Mouse (Mus musculus): ENCODE data around the gene Tanc1. TPM values are rescaled to one million over a fixed set of nuclear protein-coding genes. Genes with fewer than 3 reads are reported as not detected.

Gene Tanc1
- total RNA-seq, 2 experiments from 2014 or later = 10.5 to 13.4 TPM

- intact Hi-C loops (cut with DNase I; ENCODE audit: low total_unique reads) = loop anchor here (10.0 kb wide), 1 partner anchor 136 kb away; no protein-coding TSS in a partner anchor
Observed at GRCm38 (mm10) chr2:59608958-59609357, 2.9 kb upstream of the Tanc1 start.

GRCm38 (mm10) chr2:59611216-59611810 lies 529 bp upstream of the Tanc1 start:
- intact Hi-C loops (cut with DNase I; ENCODE audit: low total_unique reads) = no loop called here
- DNase-seq = no peak

More at GRCm38 (mm10) chr2:59608958-59609357, 2.9 kb upstream of the Tanc1 start:
- DNase-seq = no peak

DNA sequence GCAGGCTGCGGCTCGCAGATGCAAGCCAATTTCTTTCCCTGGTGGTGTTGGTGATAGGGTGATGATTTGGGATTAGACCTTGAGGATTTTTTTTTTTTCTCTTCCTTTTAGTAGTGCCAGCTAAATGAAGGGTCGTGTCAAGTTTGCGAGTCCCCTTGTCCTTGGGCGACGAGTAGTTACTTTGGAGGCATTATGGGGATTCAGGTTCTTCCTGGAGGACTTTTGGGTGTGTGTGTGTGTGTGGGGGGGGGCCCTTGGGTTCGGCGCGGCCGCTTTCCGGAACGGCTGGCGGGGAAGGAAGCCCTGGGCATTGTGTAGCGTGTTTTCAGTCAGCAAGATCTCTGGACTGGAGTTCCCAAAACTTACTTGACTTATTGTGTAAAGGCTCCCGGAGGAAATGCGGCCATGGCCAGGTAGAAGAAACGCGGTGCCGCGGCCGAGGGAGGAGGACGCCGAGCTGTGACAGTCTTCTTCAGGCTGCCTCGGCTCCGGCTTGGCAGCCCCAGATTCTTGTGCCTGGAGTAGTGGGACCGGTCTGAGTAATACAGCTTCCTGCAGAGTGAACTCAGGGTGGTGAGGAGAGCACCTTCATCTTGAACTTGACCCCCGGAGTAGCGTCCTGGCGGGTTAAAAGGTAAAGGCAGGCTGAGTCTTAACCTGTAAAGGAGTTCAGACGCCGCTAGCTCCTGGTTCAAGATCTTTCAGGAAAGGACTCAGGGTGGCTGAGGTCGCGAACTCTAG lies 1.1 kb downstream of the Tanc1 start:
- no peak for DNase-seq
- intact Hi-C loops (cut with DNase I; ENCODE audit: low total_unique reads) = no loop called here

DNA sequence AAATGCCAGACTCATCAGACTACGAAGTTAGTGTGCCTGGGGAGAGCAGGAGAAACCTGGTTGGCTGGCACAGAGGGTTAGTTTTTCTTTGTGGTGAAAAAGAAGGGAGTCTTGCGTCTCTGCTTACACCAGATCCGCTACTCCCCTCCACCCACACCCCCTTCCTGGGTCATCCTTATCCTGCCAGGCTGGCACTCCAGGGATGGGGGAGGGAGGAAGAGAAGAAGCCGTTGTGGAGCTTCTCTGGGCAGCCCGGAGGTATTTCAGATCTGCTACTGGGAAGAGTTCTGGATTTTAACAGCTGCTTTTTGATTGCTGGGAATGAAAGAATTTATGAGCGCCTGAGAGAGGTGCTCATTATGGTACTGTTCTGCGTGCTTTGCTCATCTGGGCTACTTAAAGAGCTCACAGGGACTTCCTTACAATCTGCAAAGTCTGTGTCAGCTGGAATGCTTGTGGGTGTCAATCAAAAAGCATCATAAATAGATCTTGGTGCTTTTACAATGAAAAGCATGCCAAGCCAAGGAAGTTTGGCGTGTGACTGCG lies 1.7 kb downstream of the Tanc1 start:
- intact Hi-C loops (cut with DNase I; ENCODE audit: low total_unique reads) = no loop called here
- DNase-seq = no peak

GRCm38 (mm10) chr2:59616890-59617289 lies 5.0 kb downstream of the Tanc1 start:
- DNase-seq = no peak
- intact Hi-C loops (cut with DNase I; ENCODE audit: low total_unique reads) = no loop called here

GRCm38 (mm10) chr2:59618996-59619395 lies 7.2 kb downstream of the Tanc1 start:
- DNase-seq = no peak
- intact Hi-C loops (cut with DNase I; ENCODE audit: low total_unique reads) = no loop called here

GRCm38 (mm10) chr2:59620601-59621000 lies 8.8 kb downstream of the Tanc1 start:
- no peak for DNase-seq
- intact Hi-C loops (cut with DNase I; ENCODE audit: low total_unique reads) = no loop called here

- DNase-seq = no peak
- intact Hi-C loops (cut with DNase I; ENCODE audit: low total_unique reads) = no loop called here
Observed at GRCm38 (mm10) chr2:59622514-59623139, 10.8 kb downstream of the Tanc1 start.

DNA sequence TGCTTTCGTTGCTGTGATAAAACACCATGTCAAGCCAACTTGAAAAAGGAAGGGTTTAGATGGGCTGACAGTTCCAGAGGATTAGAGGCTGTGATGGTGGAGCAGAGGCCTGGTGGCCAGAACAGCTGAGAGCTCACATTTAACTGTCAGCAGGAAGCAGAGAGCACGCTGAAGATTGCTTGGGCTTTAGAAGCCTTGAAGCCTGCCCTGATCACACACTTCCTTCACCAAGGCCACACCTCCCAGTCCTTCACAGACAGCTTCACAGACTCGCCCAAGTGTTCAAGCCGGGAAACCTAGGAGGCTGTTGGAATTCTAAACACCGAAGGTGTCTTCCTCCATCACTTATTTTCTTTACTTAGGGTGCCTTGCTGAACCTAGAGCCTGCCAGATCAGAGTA lies 12.0 kb downstream of the Tanc1 start:
- intact Hi-C loops (cut with DNase I; ENCODE audit: low total_unique reads) = no loop called here
- no peak for DNase-seq

DNA sequence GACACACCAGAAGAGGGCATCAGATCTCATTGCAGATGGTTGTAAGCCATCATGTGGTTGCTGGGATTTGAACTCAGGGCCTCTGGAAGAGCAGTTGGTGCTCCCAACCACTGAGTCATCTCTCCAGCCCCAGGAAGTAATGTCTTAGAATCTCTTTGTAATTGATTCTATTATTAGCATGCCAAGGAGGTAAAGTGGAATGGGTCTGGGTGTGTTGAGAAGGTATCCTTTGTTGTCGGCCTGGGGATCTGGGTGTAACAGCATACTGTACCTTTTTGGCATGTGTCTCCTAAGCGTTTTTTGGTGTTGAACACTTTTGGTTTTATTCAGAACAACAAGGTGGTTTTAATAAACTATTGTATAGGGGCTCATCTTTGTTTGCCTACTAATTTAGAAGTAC lies 13.6 kb downstream of the Tanc1 start:
- intact Hi-C loops (cut with DNase I; ENCODE audit: low total_unique reads) = no loop called here
- no peak for DNase-seq

DNA sequence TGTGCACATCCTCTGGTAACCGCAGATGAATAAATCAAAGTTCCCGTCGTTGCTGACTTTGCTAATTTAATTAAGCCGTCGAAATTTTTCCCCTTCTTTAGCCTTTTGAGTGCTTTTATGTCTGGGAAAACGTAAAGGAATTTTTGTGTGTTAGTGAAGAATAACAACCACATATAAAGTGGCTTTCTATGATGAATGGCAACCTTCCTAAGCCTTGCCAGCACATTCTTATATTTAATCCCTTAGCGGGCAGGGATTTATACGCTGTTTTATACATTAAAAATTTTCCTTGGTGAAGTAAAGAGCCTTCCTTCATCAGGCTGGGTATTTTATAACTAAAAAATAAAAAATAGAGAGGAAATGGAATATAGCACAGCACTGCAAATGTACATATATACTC lies 14.1 kb downstream of the Tanc1 start:
- intact Hi-C loops (cut with DNase I; ENCODE audit: low total_unique reads) = no loop called here
- DNase-seq = no peak

DNA sequence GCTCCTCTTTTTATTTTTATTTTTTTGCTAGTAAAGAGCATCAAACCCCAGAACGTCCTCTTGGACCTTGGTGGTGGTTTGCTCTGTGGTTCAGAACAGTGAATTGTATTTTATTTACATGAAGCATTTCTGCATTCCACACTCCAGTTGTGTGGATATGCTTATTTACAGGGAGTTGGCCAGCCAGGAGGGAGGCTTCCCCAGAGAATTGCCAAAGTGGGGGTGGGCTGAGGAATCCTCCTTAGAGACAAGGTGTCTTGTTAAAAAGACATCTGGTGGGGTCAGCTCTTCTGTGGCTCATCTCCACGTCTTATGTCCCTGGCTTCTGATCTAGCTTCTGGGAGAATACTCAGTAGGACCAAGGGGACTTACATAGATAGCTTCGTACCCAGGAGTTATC lies 14.6 kb downstream of the Tanc1 start:
- DNase-seq = no peak
- intact Hi-C loops (cut with DNase I; ENCODE audit: low total_unique reads) = no loop called here

GRCm38 (mm10) chr2:59627502-59627901 lies 15.7 kb downstream of the Tanc1 start:
- intact Hi-C loops (cut with DNase I; ENCODE audit: low total_unique reads) = no loop called here

DNA sequence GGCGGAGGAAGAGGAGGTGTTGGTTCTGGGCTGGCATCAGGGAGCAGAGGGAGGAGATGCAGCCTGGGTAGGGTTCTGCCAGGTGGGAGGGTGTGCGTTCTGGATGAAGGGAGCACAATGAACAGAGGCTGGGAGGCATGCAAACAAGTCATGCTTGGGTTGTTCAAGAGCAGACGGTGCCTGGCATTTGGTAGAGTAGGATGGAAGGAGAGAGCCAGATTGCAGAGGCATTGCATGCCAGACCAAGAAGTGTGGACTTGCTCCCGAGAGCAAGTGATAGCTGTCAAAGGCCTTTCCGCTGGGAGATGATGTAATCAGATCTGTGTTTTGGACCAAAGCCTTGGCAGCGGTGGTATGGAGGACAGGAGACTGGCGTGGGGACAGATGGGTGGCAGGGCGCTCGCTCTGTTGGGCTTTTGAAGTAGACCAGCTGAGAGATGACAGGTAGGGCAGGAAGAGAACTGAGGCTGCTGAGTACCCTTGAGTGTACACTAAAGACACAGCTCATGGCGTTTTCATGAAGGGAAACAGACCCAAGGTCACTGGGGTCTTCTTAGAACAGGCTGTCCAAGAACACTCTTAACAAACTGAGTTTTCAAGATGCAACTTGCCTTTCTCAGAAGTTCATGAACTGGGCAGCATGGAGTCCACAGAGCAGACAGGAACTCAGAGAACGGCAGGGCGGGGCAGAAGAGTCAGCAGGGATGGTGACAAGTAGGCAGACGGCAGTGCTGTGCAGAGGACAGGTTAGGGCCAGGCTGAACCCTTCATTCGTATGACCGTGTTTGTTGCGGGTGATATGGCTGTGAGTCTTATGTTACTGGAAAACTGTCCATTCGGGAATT lies 16.4 kb downstream of the Tanc1 start:
- intact Hi-C loops (cut with DNase I; ENCODE audit: low total_unique reads) = no loop called here
- DNase-seq = peak; percentile 50

More at GRCm38 (mm10) chr2:59627502-59627901, 15.7 kb downstream of the Tanc1 start:
- DNase-seq = no peak

DNA sequence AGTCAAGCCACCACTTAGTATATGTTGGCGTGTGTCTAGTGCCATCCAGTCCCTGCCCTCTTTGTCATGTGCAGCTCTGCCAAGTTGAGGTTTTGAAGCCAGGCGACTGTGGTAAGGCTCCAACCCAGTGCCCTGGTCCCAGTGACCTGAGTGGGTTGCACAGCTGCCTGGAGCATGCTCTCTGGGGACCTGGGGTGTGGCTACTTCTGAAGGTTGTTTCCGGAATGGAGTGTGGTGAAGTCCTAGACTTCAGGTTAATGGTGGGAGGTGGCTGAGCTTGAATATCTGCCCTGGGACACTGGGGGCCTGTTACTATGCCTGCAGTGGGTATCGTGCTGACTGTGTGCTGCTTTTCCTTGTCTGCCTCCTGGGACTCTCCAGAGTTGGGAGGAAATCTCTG lies 18.0 kb downstream of the Tanc1 start:
- intact Hi-C loops (cut with DNase I; ENCODE audit: low total_unique reads) = no loop called here
- DNase-seq = no peak

DNA sequence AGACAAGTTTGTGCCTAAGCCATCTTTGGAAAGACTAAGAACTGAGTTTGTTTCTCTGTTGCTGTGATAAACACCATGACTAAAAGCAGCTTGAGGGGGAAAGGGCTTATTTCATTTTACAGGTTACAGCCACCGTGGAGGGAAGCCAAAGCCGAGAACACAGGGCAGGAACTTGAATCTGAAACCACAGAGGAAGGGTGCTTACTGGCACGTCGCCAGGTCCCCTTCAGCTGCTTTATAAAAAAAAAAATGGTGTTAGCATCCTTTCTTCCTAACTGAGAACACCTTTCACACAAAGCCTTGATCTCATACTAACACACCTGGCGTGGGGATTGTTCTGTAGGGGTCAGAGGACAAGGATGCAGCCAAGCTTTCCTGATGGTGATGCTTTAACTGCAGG lies 19.6 kb downstream of the Tanc1 start:
- no peak for DNase-seq
- intact Hi-C loops (cut with DNase I; ENCODE audit: low total_unique reads) = no loop called here

GRCm38 (mm10) chr2:59633761-59634430 lies 22.1 kb downstream of the Tanc1 start:
- intact Hi-C loops (cut with DNase I; ENCODE audit: low total_unique reads) = no loop called here
- DNase-seq = no peak

- intact Hi-C loops (cut with DNase I; ENCODE audit: low total_unique reads) = no loop called here
- DNase-seq = no peak
Observed at GRCm38 (mm10) chr2:59637040-59637785, 25.4 kb downstream of the Tanc1 start.
